Mouse (Mus musculus): ENCODE measurements around the gene Dtx3. TPM values are rescaled to one million over a fixed set of nuclear protein-coding genes. Genes with fewer than 3 reads are reported as not detected.

The Dtx3 gene
- total RNA-seq, 1 experiment, result 29.5 TPM

GRCm38 (mm10) chr10:127150471-127150872 lies 45.1 kb downstream of the Dtx3 start:
- Histone ChIP-seq H3K27ac (ENCODE audit: insufficient read depth, low read depth, low read length, poor library complexity, severe bottlenecking) (no peak overlapping the region), H3K4me3 (ENCODE audit: insufficient read depth in 1 of 2, low read depth in 1 of 2, low read length in 2 of 2, poor library complexity in 1 of 2, severe bottlenecking in 1 of 2) (no peak overlapping the region), H3K36me3 (ENCODE audit: control insufficient read depth, insufficient read depth, low read length, poor library complexity, severe bottlenecking) (no peaks in the 10 kb centered on the region), H3K9me3 (ENCODE audit: control insufficient read depth, insufficient read depth, low read depth, low read length) (no peaks in the 10 kb centered on the region), H3K9ac (ENCODE audit: insufficient read depth, low read depth, low read length, poor library complexity, severe bottlenecking) (no peak overlapping the region), H3K4me1 (ENCODE audit: control insufficient read depth in 2 of 2, insufficient read depth in 2 of 2, low read length in 2 of 2, poor library complexity in 1 of 2) (peaks cover 0 to 2% of the 10 kb centered on the region in 2 experiments; a peak in 2 of 4 replicates)
- no peak for DNase-seq (ENCODE audit: low read depth, low spot score)
- TF ChIP-seq MAFK (IDR thresholded peaks at IDR 0.05; ENCODE audit: insufficient read depth, low read depth, low read length) (no peak), ZNF384 (IDR thresholded peaks at IDR 0.05; ENCODE audit: low read depth, low read length) (no peak), CHD2 (IDR thresholded peaks at IDR 0.05; ENCODE audit: low read depth, low read length) (no peak), HCFC1 (IDR thresholded peaks at IDR 0.05; ENCODE audit: borderline replicate concordance, insufficient read depth, low read length) (no peak), ZC3H11A (IDR thresholded peaks at IDR 0.05; ENCODE audit: borderline replicate concordance, low read depth, low read length) (no peak)
- in situ Hi-C loops (cut with MboI; ENCODE audit: low sequenced_read_pairs in 2 of 2, unreplicated experiment in 2 of 2), result no loop called here

GRCm38 (mm10) chr10:127147135-127147534 lies 48.4 kb downstream of the Dtx3 start:
- TF ChIP-seq MAFK (IDR thresholded peaks at IDR 0.05; ENCODE audit: insufficient read depth, low read depth, low read length), result no peak
- no peak for TF ChIP-seq ZC3H11A (IDR thresholded peaks at IDR 0.05; ENCODE audit: borderline replicate concordance, low read depth, low read length)
- TF ChIP-seq ZNF384 (IDR thresholded peaks at IDR 0.05; ENCODE audit: low read depth, low read length), result no peak
- TF ChIP-seq CHD2 (IDR thresholded peaks at IDR 0.05; ENCODE audit: low read depth, low read length), result no peak
- DNase-seq (ENCODE audit: low read depth, low spot score), result no peak
- Histone ChIP-seq H3K9ac (ENCODE audit: insufficient read depth, low read depth, low read length, poor library complexity, severe bottlenecking) (no peak overlapping the region), H3K36me3 (ENCODE audit: control insufficient read depth, insufficient read depth, low read length, poor library complexity, severe bottlenecking) (no peaks in the 10 kb centered on the region), H3K4me3 (ENCODE audit: insufficient read depth in 1 of 2, low read depth in 1 of 2, low read length in 2 of 2, poor library complexity in 1 of 2, severe bottlenecking in 1 of 2) (no peak overlapping the region), H3K4me1 (ENCODE audit: control insufficient read depth in 2 of 2, insufficient read depth in 2 of 2, low read length in 2 of 2, poor library complexity in 1 of 2) (peaks cover 0 to 2% of the 10 kb centered on the region in 2 experiments; a peak in 2 of 4 replicates), H3K27ac (ENCODE audit: insufficient read depth, low read depth, low read length, poor library complexity, severe bottlenecking) (no peak overlapping the region), H3K9me3 (ENCODE audit: control insufficient read depth, insufficient read depth, low read depth, low read length) (no peaks in the 10 kb centered on the region)
- in situ Hi-C loops (cut with MboI; ENCODE audit: low sequenced_read_pairs in 2 of 2, unreplicated experiment in 2 of 2), result no loop called here

GRCm38 (mm10) chr10:127145303-127145702 lies 50.2 kb downstream of the Dtx3 start:
- Histone ChIP-seq H3K4me3 (ENCODE audit: insufficient read depth in 1 of 2, low read depth in 1 of 2, low read length in 2 of 2, poor library complexity in 1 of 2, severe bottlenecking in 1 of 2) (no peak overlapping the region), H3K27ac (ENCODE audit: insufficient read depth, low read depth, low read length, poor library complexity, severe bottlenecking) (no peak overlapping the region), H3K9me3 (ENCODE audit: control insufficient read depth, insufficient read depth, low read depth, low read length) (no peaks in the 10 kb centered on the region), H3K36me3 (ENCODE audit: control insufficient read depth, insufficient read depth, low read length, poor library complexity, severe bottlenecking) (no peaks in the 10 kb centered on the region), H3K9ac (ENCODE audit: insufficient read depth, low read depth, low read length, poor library complexity, severe bottlenecking) (no peak overlapping the region), H3K4me1 (ENCODE audit: control insufficient read depth in 2 of 2, insufficient read depth in 2 of 2, low read length in 2 of 2, poor library complexity in 1 of 2) (peaks cover 3 to 11% of the 10 kb centered on the region in 2 experiments; a peak in 2 of 4 replicates)
- in situ Hi-C loops (cut with MboI; ENCODE audit: low sequenced_read_pairs in 2 of 2, unreplicated experiment in 2 of 2), result no loop called here
- TF ChIP-seq ZC3H11A (IDR thresholded peaks at IDR 0.05; ENCODE audit: borderline replicate concordance, low read depth, low read length) (no peak), CHD2 (IDR thresholded peaks at IDR 0.05; ENCODE audit: low read depth, low read length) (no peak), HCFC1 (IDR thresholded peaks at IDR 0.05; ENCODE audit: borderline replicate concordance, insufficient read depth, low read length) (no peak), MAFK (IDR thresholded peaks at IDR 0.05; ENCODE audit: insufficient read depth, low read depth, low read length) (no peak), ZNF384 (IDR thresholded peaks at IDR 0.05; ENCODE audit: low read depth, low read length) (no peak)
- DNase-seq (ENCODE audit: low read depth, low spot score), result no peak

- DNase-seq (ENCODE audit: low read depth, low spot score), result no peak
- Histone ChIP-seq H3K27ac (ENCODE audit: insufficient read depth, low read depth, low read length, poor library complexity, severe bottlenecking) (no peak overlapping the region), H3K9ac (ENCODE audit: insufficient read depth, low read depth, low read length, poor library complexity, severe bottlenecking) (no peak overlapping the region), H3K36me3 (ENCODE audit: control insufficient read depth, insufficient read depth, low read length, poor library complexity, severe bottlenecking) (no peaks in the 10 kb centered on the region), H3K4me3 (ENCODE audit: insufficient read depth in 1 of 2, low read depth in 1 of 2, low read length in 2 of 2, poor library complexity in 1 of 2, severe bottlenecking in 1 of 2) (no peak overlapping the region), H3K4me1 (ENCODE audit: control insufficient read depth in 2 of 2, insufficient read depth in 2 of 2, low read length in 2 of 2, poor library complexity in 1 of 2) (peaks cover 3 to 11% of the 10 kb centered on the region in 2 experiments; a peak in 2 of 4 replicates), H3K9me3 (ENCODE audit: control insufficient read depth, insufficient read depth, low read depth, low read length) (no peaks in the 10 kb centered on the region)
- in situ Hi-C loops (cut with MboI; ENCODE audit: low sequenced_read_pairs in 2 of 2, unreplicated experiment in 2 of 2), result no loop called here
- no peak for TF ChIP-seq HCFC1 (IDR thresholded peaks at IDR 0.05; ENCODE audit: borderline replicate concordance, insufficient read depth, low read length)
- no peak for TF ChIP-seq CHD2 (IDR thresholded peaks at IDR 0.05; ENCODE audit: low read depth, low read length)
- TF ChIP-seq MAFK (IDR thresholded peaks at IDR 0.05; ENCODE audit: insufficient read depth, low read depth, low read length), result no peak
- TF ChIP-seq ZC3H11A (IDR thresholded peaks at IDR 0.05; ENCODE audit: borderline replicate concordance, low read depth, low read length), result no peak
- TF ChIP-seq ZNF384 (IDR thresholded peaks at IDR 0.05; ENCODE audit: low read depth, low read length), result no peak
Observed at GRCm38 (mm10) chr10:127144536-127144935, 51.0 kb downstream of the Dtx3 start.

- Histone ChIP-seq H3K27ac (ENCODE audit: insufficient read depth, low read depth, low read length, poor library complexity, severe bottlenecking) (no peak overlapping the region), H3K36me3 (ENCODE audit: control insufficient read depth, insufficient read depth, low read length, poor library complexity, severe bottlenecking) (no peaks in the 10 kb centered on the region), H3K4me1 (ENCODE audit: control insufficient read depth in 2 of 2, insufficient read depth in 2 of 2, low read length in 2 of 2, poor library complexity in 1 of 2) (peaks cover 3 to 11% of the 10 kb centered on the region in 2 experiments; a peak in 2 of 4 replicates), H3K9ac (ENCODE audit: insufficient read depth, low read depth, low read length, poor library complexity, severe bottlenecking) (no peak overlapping the region), H3K4me3 (ENCODE audit: insufficient read depth in 1 of 2, low read depth in 1 of 2, low read length in 2 of 2, poor library complexity in 1 of 2, severe bottlenecking in 1 of 2) (no peak overlapping the region), H3K9me3 (ENCODE audit: control insufficient read depth, insufficient read depth, low read depth, low read length) (no peaks in the 10 kb centered on the region)
- TF ChIP-seq MAFK (IDR thresholded peaks at IDR 0.05; ENCODE audit: insufficient read depth, low read depth, low read length) (no peak), HCFC1 (IDR thresholded peaks at IDR 0.05; ENCODE audit: borderline replicate concordance, insufficient read depth, low read length) (no peak), CHD2 (IDR thresholded peaks at IDR 0.05; ENCODE audit: low read depth, low read length) (no peak), ZNF384 (IDR thresholded peaks at IDR 0.05; ENCODE audit: low read depth, low read length) (no peak), ZC3H11A (IDR thresholded peaks at IDR 0.05; ENCODE audit: borderline replicate concordance, low read depth, low read length) (no peak)
- in situ Hi-C loops (cut with MboI; ENCODE audit: low sequenced_read_pairs in 2 of 2, unreplicated experiment in 2 of 2), result no loop called here
- DNase-seq (ENCODE audit: low read depth, low spot score), result no peak
Observed at GRCm38 (mm10) chr10:127143228-127143627, 52.3 kb downstream of the Dtx3 start.

All from ES-E14 (cell line).